Mouse (Mus musculus) c-Kit-positive CD71-positive TER-119-positive erythroid progenitor cells, embryonic 14.5 days (primary cell): ENCODE measurements around the gene Erf.
A peak's percentile ranks its signal among the peaks of the same experiment; 100 is the strongest.
"Not testable (repeated sequence)": the region's sequence is repeated elsewhere in the genome, so short reads cannot be mapped to it uniquely, and the experiment has no call there.

Experiments
- DNase-seq: peaks from one replicate; pipeline ENCODE4 v3.0.0-alpha.2; 2013; ENCODE audit warnings: low spot score

Gene Erf

DNA sequence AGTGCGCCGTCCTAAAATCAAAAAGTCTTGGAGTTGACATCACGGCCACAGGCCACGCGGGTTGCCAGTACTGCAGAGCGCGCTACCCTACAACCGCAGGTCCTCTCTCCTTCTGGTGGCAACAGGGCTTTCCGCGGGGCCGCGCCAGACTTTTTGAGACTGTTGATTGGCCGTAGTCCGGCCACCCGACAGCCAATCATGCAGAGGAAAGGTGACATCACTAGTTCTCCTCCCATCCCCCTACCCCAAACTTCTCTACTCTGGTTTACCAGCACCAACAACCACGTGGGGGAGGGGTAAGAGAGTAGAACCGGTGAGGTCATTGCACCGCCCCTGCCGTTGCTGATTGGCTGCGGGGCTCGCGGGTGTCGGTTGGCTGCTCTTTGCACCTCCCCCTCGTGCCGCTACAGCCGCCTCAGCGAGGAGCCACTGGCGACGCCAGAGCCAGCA, 16.8 kb upstream of the Erf start, which contains the start of gene Cic:
Gene Cic (plus strand): TSS at position 404 of the 450 bp plus-strand sequence.
- DNase-seq, result peak; percentile 98

- DNase-seq, result no peak
Measured at GRCm38 (mm10) chr7:25266180-25266962, 15.8 kb upstream of the Erf start.

DNA sequence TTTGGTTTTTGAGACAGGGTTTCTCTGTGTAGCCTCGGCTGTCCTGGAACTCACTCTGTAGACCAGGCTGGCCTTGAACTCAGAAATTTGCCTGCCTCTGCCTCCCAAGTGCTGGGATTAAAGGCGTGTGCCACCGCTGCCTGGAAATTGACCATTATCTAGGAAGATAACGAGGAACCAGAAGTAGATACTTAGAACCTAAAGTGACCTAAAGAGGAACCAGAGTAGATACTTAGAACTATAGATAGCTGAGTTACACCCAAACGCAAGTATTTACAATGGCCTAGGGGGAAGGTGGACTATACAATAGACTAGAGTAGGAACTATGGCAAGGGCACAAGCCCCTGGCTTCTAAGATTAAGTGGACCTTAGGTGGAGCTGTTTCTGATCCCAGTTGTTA, 15.2 kb upstream of the Erf start:
- not testable (repeated sequence) for DNase-seq

DNA sequence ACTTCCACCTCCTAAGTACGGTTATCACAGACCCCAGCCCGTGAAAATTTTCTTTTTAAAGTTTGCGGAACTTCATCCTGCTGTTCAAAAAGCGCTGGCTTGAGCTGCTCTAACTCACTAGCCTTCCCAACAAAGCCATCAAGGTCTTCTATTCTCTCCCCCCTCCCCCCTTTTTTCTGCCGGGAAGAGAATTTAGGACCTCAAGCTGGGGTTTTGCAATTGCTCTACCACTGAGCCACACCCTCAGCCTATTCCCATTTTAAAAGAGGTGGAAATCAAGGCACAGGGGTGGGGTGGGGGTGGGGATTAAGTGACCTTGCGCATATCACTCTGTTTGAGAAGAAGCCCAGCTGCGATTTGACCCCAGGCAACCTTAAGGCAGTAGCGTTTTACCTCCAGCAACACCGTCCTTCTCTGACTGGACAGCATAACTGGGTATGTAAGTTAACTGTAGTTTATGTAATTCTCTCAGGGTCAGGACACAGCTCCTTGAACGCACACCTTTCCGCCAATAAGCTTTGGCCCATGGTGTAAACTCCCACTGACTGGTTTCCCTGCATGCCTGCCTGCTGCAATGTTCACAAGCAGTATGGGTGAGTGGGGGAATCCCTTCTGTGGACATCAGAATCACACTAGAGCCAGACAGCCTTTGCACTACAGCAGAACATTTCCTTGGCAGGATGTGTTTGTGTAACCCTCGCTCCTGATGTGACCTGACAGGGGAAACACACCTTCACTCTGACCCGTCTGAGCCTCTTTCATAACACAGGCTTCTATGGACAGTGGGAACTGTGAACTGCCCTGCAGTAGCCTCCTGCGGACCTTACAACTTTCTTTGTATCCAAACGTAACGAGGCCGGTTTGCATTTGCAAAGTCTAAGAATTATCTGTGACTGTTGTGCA, 13.7 kb upstream of the Erf start:
- no peak for DNase-seq

DNA sequence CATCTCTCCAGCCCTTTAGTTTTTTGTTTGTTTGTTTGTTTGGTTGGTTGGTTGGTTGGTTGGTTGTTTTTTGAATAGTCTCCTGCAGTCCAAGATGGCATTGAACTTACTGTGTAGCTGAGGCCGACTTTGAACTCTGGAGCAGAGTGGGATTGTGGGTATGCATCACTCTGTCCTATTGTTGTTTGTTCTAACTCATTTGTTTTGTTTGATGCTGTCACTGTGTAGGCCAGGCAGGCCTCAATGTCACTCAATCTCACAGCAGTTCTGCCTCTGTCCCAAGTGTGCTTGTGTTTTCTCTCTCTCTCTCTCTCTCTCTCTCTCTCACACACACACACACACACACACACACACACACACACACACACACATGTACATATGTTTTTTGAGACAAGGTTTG, 11.3 kb upstream of the Erf start:
- DNase-seq, result no peak

DNA sequence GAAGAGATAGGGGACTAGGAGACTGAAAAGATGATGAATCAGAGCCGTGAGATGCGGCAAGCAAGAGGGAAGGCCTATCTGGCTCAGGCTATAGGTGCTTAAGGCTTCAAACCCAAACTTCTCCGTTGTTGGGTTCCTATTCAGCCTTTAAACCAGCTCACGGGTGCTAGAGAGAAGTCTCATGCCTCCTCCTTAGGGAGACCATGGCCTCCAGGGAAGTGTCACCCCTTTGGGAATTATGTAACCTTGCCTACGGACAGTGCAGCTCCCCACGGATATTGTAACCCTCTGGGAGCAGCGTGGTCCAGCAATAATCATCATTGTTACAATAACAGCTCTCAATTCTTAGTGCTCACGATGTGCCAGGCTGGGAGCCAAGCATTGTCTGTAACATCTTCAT, 1.3 kb upstream of the Erf start:
- no peak for DNase-seq

DNA sequence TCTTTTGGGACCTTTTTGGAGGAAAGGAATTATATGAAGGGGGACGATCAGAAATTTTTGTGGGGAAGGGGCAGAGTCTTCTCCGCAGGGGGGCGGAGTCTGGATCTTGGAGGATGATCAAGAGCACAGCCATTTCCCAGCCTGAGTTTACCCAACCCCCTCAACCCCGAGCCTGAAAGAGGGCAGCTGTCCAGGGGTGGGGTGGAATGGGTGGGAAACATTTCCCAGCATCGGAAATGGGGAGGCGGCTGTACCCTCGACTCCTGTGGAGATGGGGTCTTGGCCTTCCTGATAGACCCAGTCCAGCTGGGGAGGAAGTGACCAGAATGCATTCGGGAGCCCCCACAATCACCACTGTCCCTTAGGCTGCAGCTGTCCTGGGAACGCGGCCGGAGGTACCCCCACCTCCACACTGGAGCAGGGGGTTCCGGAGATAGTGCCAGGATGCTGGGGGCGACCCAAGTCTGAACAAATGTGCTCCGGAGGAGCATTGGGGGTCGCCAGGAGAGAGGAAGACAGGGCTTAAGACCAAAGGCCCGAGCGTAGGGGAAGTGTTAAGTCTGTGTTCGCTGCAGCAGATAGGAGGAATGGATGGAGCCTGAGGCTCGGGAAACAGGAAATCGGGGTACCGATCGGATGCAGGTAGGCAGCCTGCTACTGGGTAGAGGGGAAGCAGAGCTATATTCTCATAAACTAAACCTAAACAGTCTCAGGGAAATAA, 670 bp upstream of the Erf start:
- no peak for DNase-seq

DNA sequence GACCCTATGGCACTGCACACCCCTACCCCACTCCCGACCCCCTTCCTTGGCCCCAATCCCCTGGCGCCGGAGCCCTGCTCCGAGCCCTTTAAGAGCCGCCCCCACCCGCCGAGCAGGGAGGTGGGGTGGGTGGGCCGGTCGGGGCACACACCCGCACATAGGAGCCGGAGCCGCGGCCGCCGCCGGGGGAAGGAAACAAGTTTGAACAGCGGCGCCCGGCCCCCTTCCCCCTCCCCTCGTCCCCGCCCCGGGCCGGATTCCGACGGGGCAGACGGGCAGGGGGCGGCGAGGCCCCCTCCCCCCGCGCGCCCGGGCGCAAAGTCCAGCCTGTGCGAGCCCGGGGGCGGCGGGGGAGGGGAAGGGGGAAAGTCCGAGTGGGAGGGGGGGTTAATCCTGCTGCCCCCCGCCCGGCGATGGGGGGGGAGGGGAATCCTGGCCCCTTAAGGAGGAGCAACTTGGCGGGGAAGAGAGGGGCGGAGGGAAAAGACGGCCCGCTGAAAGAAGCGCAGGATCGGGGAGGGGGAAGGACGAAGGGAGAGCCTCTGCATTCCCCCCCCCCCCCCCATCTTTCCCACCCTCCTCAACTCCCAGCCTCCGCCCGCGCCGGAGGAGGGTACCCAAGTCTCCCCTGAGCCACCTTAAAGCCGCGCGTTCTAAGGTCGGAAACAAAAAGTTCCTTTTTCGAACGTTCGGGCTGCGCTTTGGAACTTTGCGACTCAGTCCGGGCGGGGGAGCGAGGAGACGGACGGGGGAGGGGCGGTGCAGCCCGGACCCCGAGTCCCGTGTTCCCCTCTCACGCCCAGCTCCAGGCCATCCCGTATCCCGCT, 1.0 kb downstream of the Erf start:
- no peak for DNase-seq

- no peak for DNase-seq
Measured at GRCm38 (mm10) chr7:25248846-25249313, 1.7 kb downstream of the Erf start.

GRCm38 (mm10) chr7:25248018-25248647, 2.4 kb downstream of the Erf start:
- DNase-seq, result no peak

GRCm38 (mm10) chr7:25247498-25247897, 3.1 kb downstream of the Erf start:
- DNase-seq, result no peak

DNA sequence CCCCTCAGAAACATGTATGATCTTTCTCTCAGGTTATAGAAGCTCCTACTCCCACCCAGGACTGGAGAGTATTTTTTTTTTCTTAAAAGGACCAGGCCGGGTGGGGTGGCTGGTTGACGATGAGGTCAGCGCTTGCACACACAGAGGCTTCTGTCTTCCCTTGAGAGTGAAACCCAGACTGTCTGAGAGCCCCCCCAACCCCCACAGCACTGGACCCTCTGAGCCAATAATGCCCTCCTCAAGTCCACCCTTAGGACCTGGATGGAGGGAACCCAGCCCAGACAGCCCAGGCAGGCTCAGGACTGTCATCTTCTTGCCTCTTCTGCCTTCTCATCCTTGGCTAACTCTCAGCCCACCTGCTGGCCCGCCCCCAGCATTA, 3.8 kb downstream of the Erf start:
- DNase-seq, result no peak

DNA sequence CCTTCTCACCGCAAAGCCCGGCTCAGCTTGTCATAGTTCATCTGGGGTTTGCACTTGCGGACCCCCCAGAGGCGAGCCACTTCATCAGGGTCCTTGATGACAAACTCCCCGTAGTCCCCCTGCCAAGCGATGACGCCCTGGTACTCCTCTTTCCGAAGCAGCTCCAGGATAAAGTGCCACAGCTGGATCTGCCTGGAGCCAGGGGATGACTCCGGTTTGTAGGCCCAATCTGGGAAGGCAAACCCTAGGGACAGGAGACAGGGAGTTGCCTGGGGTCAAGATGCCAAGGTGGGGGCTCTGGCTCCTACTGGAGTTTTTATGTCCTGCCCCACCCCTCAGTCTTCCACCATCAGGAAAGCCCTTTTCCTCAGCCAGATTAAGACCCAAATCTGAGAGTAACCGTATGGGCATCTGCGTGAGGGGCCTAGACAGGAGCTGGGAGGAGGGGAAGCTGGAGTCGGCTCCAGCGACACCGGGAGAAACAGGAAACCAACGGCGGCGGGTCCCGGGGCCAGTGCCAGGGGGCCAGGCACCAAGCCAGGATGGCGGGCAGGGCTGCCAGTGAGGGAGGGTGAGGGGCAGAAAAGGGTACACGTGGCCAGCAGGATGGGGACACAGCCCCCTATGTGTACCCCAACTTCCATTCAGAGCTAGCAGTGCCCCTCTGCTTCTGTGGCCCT, 4.3 kb downstream of the Erf start:
- no peak for DNase-seq

DNA sequence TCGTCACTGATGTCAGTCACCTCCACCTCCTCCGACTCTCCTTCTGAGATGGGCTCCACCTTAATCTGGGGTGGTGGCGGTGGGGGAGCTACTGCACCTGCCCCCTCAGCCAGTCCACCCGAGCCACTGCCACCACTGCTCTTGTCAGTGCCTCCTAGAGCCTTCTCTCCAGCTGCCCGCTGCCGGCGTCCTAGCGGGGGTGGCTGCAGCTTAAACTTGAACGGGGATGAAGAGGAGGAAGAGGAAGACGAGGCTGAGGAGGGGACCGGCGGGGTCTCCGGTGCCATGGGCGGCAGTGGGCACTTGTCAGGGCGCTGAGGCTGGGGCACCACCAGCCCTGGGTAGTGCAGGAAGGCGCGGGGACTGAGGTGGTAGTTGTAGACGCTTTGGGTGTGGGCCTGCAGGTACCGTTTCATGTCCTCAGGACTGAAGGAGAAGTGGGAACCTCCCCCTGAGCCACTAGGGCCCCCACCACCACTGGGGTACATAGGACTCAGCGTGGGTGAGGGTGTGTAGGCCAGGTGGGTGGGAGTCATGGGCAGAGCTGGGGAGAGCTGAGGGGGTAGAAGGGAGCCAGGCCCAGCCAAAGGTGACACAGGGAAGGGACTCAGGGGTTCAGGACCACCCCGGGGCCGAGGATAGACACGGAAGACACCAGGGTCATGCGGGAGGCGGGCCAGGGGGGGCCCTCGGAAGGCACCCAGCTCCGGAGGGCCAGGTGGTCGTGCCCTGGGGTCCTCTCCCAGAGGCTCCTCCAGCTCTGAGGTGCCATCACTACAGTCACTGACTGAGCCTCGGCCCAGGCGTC, 5.8 kb downstream of the Erf start:
- no peak for DNase-seq

DNA sequence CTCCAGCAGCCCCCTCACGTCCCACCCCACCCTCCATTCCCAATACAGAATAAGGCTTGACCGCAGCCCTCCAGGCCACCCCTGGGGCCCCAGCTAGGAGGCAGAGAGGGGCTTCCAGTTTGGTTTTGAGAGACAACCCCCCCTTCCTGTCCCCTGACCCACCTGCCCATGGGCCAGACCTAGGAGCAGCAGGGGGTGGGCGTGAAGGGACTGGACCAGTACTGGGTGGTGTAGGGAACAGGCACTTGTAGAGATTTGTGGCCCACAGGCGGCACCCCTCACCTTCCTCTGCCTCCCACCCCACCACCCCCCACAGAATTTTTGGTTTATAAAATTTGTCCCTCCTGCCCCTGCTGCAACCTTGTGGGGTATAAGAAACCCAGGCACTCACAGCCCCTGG, 7.2 kb downstream of the Erf start:
- DNase-seq, result no peak

DNA sequence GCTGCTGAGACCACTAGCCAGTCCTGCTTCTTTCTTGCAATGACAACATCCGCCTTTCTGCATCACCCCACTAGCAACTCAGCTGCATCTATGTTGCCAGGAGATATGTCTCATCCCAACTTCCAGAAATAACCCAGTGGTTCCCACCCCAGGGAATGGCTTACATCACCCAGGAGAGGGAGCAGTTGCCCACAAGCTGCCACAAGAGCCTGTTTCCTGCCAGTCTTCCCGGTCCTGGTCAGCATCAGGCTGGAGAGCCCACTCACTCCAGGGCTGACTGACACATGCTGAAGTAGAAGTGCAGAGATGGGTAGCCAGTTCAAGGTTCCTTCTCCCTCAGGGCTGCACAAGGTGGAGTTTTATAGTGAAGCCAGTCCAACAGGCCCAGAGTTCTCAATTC, 9.5 kb downstream of the Erf start:
- no peak for DNase-seq

GRCm38 (mm10) chr7:25240631-25241030, 9.9 kb downstream of the Erf start:
- DNase-seq, result no peak

GRCm38 (mm10) chr7:25238829-25239623, 11.5 kb downstream of the Erf start:
- DNase-seq, result peak; percentile 82
